Mouse (Mus musculus): ENCODE data around the gene Napsa.

Gene Napsa

DNA sequence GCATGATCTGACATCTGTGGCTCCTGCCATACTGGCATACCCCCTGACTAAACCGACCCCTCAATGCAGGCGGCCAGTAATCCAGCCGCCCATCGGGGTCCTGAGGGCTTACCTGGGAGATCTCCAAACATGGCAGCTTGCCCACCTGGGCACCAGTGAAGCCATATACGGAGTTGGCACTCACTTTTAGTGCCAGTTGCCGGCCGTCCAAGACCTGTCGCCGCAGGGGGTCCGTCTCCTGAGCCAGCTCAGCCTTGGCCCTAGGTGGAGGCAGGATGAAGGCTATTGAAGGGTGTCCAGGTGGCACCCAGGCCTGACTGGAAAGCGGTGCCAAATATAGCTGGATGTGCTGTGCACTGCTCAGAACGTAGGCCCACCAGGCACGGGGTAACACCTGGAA is 34.7 kb upstream of the Napsa start:
- intact Hi-C loops (cut with DNase I), result no loop called here

GRCm38 (mm10) chr7:44538756-44539624 is 33.2 kb upstream of the Napsa start:
- intact Hi-C loops (cut with DNase I), result no loop called here

- intact Hi-C loops (cut with DNase I), result no loop called here
Measured at GRCm38 (mm10) chr7:44542555-44542954, 29.6 kb upstream of the Napsa start.

DNA sequence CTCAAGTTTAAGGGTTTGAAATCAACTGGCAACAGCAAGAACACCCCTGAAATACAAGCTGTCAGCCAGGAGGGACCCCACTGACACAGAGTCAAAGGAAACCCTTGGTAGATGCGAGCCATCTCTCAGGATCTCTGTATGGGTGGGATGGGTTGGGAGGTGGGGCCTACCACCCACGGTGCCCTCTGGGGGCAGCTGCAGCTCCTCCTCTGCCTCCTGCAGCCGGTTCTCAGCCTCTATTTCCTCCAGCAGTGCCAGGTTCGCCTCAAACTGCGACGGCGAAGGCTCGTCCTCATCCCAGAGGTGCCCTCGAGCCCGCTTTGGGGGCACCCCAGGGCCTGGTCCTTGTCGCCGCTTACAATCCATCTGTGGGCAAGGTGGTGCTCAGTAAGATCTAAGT is 29.1 kb upstream of the Napsa start:
- intact Hi-C loops (cut with DNase I), result no loop called here

GRCm38 (mm10) chr7:44546274-44546673 is 25.9 kb upstream of the Napsa start:
- intact Hi-C loops (cut with DNase I), result no loop called here

GRCm38 (mm10) chr7:44547041-44547440 is 25.1 kb upstream of the Napsa start:
- intact Hi-C loops (cut with DNase I), result no loop called here

GRCm38 (mm10) chr7:44547725-44548124 is 24.5 kb upstream of the Napsa start:
- intact Hi-C loops (cut with DNase I), result no loop called here

DNA sequence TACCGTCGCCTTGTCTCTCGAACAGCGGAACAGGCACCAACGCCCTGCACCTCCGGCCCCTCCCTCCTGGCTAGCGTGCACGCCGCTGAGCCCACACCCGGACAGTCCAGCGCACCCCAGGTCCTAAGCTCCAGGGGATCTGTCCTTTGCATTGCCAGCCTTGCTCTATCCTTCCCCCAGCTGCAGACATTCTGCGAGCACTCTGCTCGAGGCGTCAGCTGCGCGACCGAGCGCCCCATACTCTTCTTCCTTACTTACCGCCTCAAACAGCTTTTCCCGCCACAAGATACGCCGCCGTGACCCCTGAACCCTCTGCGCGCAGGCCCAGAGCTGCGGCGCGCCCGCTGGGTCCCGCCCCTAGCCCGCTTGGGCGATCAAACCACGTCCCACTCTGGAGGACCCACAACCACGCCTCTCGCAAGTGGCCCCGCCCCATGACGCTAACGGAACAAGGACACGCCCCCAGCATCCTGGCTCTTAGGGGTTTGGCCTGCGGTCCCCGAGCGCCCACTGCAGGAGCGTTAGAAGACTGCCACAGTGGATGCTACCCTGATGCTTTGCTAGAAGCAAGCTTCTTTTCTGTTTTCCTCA is 23.6 kb upstream of the Napsa start, which contains the start of gene Pold1:
Pold1 (minus strand) TSS at position 353 of the 591 bp plus-strand sequence.
- intact Hi-C loops (cut with DNase I), result no loop called here

- intact Hi-C loops (cut with DNase I), result no loop called here
Measured at GRCm38 (mm10) chr7:44549621-44550408, 22.4 kb upstream of the Napsa start.

- intact Hi-C loops (cut with DNase I), result no loop called here
Measured at GRCm38 (mm10) chr7:44550409-44550678, 21.8 kb upstream of the Napsa start.

GRCm38 (mm10) chr7:44551301-44551700 is 20.9 kb upstream of the Napsa start:
- intact Hi-C loops (cut with DNase I), result no loop called here

DNA sequence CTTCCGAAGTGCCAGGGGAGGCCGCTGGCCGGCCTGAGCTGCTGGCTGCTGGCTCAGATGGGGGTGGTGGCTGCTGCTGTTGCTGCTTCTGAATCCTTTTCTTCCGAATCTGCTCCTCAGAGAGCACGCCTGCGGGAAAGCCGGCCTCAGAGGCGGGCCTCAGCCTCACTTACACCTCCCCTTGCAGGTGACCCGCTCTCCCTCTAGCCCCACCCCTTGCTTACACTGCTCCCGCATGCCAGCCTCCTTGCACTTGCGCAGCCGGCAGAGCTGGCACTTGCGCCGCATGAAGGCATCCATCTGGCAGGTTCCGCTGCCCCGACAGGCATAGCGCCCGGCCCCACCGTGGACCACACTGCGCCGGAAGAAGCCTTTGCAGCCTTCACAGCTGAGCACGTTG is 20.4 kb upstream of the Napsa start:
- intact Hi-C loops (cut with DNase I), result no loop called here

GRCm38 (mm10) chr7:44552141-44552908 is 19.9 kb upstream of the Napsa start:
- intact Hi-C loops (cut with DNase I), result no loop called here

- intact Hi-C loops (cut with DNase I), result no loop called here
Measured at GRCm38 (mm10) chr7:44553196-44553764, 18.9 kb upstream of the Napsa start.

DNA sequence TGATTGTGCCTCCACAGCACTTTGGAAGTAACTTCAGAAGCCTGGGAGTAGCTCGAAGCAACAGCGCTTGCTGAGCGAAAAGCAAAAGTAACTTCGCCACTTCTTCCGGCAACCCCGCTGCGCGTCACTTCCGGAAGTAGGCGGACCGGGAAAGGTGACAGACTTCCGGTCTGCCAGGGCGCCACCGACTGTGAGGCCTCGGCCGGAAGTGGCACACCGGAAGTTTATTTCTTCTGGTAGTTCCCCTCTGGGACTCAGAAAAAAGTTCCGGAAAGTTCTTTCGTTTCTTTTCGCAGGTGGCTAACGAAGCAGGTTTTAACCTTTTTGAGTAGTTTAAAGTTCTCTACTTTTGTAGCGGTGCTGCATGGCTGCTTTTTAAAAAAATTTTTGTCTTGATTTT is 18.4 kb upstream of the Napsa start, which contains the start of gene Nr1h2:
Nr1h2 (minus strand) TSS at position 126 of the 400 bp plus-strand sequence.
- intact Hi-C loops (cut with DNase I), result no loop called here

- intact Hi-C loops (cut with DNase I), result no loop called here
Measured at GRCm38 (mm10) chr7:44557629-44558028, 14.6 kb upstream of the Napsa start.

- intact Hi-C loops (cut with DNase I), result loop anchor here (2.0 to 5.0 kb wide), 2 partner anchors 38 to 58 kb away; partner anchors contain the start of gene Mybpc2
Measured at GRCm38 (mm10) chr7:44560435-44561400, 11.5 kb upstream of the Napsa start.

- intact Hi-C loops (cut with DNase I), result loop anchor here (5.0 kb wide), 1 partner anchor 41 kb away; the partner anchor contains the start of gene Mybpc2
Measured at GRCm38 (mm10) chr7:44563284-44563683, 8.9 kb upstream of the Napsa start.

GRCm38 (mm10) chr7:44564486-44564885 is 7.7 kb upstream of the Napsa start:
- intact Hi-C loops (cut with DNase I), result loop anchor here (5.0 kb wide), 1 partner anchor 42 kb away; the partner anchor contains the start of gene Mybpc2

- intact Hi-C loops (cut with DNase I), result no loop called here
Measured at GRCm38 (mm10) chr7:44565414-44565813, 6.8 kb upstream of the Napsa start.
